Mouse (Mus musculus): ENCODE measurements around the gene Rtn4ip1.
A peak's percentile ranks its signal among the peaks of the same experiment; 100 is the strongest.

GRCm38 (mm10) chr10:44002004-44002940, 100.7 kb downstream of the Rtn4ip1 start:
- TF ChIP-seq POLR2AphosphoS2 (IDR thresholded peaks at IDR 0.05; ENCODE audit: low read length): no peak
- TF ChIP-seq CTCF (IDR thresholded peaks at IDR 0.05 in 2 of 3, conservative IDR thresholded peaks at IDR 0.05 in 1 of 3; ENCODE audit: control insufficient read depth in 1 of 3, insufficient read depth in 1 of 3, low read depth in 2 of 3, low read length in 3 of 3, poor library complexity in 1 of 3, severe bottlenecking in 1 of 3): peak in 1 of 3 experiments; percentile 40; a peak in 2 of 6 replicates
- no peak for TF ChIP-seq CHD1 (IDR thresholded peaks at IDR 0.05; ENCODE audit: low read depth, low read length)
- no peak for TF ChIP-seq EP300 (IDR thresholded peaks at IDR 0.05; ENCODE audit: low read depth in 1 of 2, low read length in 2 of 2)
- no peak for TF ChIP-seq POLR2A (IDR thresholded peaks at IDR 0.05; ENCODE audit: control insufficient read depth in 1 of 2, insufficient read depth in 1 of 2, low read depth in 1 of 2, low read length in 2 of 2, poor library complexity in 1 of 2)
- TF ChIP-seq E2F4 (IDR thresholded peaks at IDR 0.05; ENCODE audit: borderline replicate concordance, low read depth, low read length): no peak
- no peak for TF ChIP-seq ETS1 (IDR thresholded peaks at IDR 0.05; ENCODE audit: low read depth, low read length)
- no peak for TF ChIP-seq RCOR1 (IDR thresholded peaks at IDR 0.05; ENCODE audit: low read depth, low read length)
- peak; percentile 13; the same call in 1 of the 2 replicates for TF ChIP-seq RAD21 (IDR thresholded peaks at IDR 0.05; ENCODE audit: low read depth, low read length)
- no peak for TF ChIP-seq MAX (IDR thresholded peaks at IDR 0.05; ENCODE audit: low read length)
